Mouse (Mus musculus): Measurements from ENCODE around the gene Fam219b. TPM values are rescaled to one million over a fixed set of nuclear protein-coding genes. Genes with fewer than 3 reads are reported as not detected.

Gene Fam219b
- polyA plus RNA-seq, 1 experiment from 2014 or later, result 19.0 TPM

Other genes with a start within 250 kb of the Fam219b start
- 24.8 and 27.6 TPM in 2 replicates for gene Ppcdc, start 97.4 kb upstream of the Fam219b start, polyA plus RNA-seq (2015; fragmentation: Nextera tagmentation; extraction: Ambion mirVana)
- 6.2 and 7.0 TPM in 2 replicates for gene Scamp5, start 69.5 kb upstream of the Fam219b start, polyA plus RNA-seq (2015; fragmentation: Nextera tagmentation; extraction: Ambion mirVana)
- 2.1 TPM in 2 replicates for gene Rpp25, start 33.5 kb upstream of the Fam219b start, polyA plus RNA-seq (2015; fragmentation: Nextera tagmentation; extraction: Ambion mirVana)
- 448 and 496 TPM in 2 replicates for gene Cox5a, start 16.3 kb upstream of the Fam219b start, polyA plus RNA-seq (2015; fragmentation: Nextera tagmentation; extraction: Ambion mirVana)
- 38.6 and 40.9 TPM in 2 replicates for gene Mpi, start 15.2 kb downstream of the Fam219b start, polyA plus RNA-seq (2015; fragmentation: Nextera tagmentation; extraction: Ambion mirVana)
- gene Scamp2, start 23.4 kb downstream of the Fam219b start, polyA plus RNA-seq (2015; fragmentation: Nextera tagmentation; extraction: Ambion mirVana), result 66.9 and 70.3 TPM in 2 replicates
- gene Ulk3, start 51.9 kb downstream of the Fam219b start, polyA plus RNA-seq (2015; fragmentation: Nextera tagmentation; extraction: Ambion mirVana), result 17.3 and 17.9 TPM in 2 replicates
- not detected in 2 replicates for gene Cplx3, start 68.8 kb downstream of the Fam219b start, polyA plus RNA-seq (2015; fragmentation: Nextera tagmentation; extraction: Ambion mirVana)
- not detected in 2 replicates for gene Lman1l, start 83.2 kb downstream of the Fam219b start, polyA plus RNA-seq (2015; fragmentation: Nextera tagmentation; extraction: Ambion mirVana)
- 25.5 and 27.8 TPM in 2 replicates for gene Csk, start 116.1 kb downstream of the Fam219b start, polyA plus RNA-seq (2015; fragmentation: Nextera tagmentation; extraction: Ambion mirVana)
- gene Cyp1a2, start 146.2 kb downstream of the Fam219b start, polyA plus RNA-seq (2015; fragmentation: Nextera tagmentation; extraction: Ambion mirVana), result not detected in 2 replicates
- 0.13 TPM in 1 of 2 replicates, not detected in the other for gene Cyp1a1, start 150.4 kb downstream of the Fam219b start, polyA plus RNA-seq (2015; fragmentation: Nextera tagmentation; extraction: Ambion mirVana)
- 31.1 TPM in 2 replicates for gene Edc3, start 171.0 kb downstream of the Fam219b start, polyA plus RNA-seq (2015; fragmentation: Nextera tagmentation; extraction: Ambion mirVana)
- 76.6 and 89.5 TPM in 2 replicates for gene Clk3, start 228.3 kb downstream of the Fam219b start, polyA plus RNA-seq (2015; fragmentation: Nextera tagmentation; extraction: Ambion mirVana)

All from lung, embryonic 16.5 days (tissue).